Mouse (Mus musculus) erythroblast, embryonic 14.5 days (primary cell): Measurements from ENCODE around the gene Itga9. TPM values are rescaled to one million over a fixed set of nuclear protein-coding genes. Genes with fewer than 3 reads are reported as not detected.

ENCODE experiments used
- H3K27me3 ChIP-seq: 2 replicates; pipeline ENCODE4 v1.6.1; 2012; ENCODE audit warnings: inconsistent platforms; ENCODE audit not compliant: control insufficient read depth
- H3K36me3 ChIP-seq: 2 replicates; pipeline ENCODE4 v1.6.1; 2012; ENCODE audit warnings: mild to moderate bottlenecking, inconsistent platforms; ENCODE audit not compliant: control insufficient read depth
- H3K4me1 ChIP-seq: 2 replicates; pipeline ENCODE4 v1.6.1; 2012; ENCODE audit warnings: inconsistent platforms; ENCODE audit not compliant: control insufficient read depth
- H3K4me3 ChIP-seq: replicated peaks from 2 replicates; pipeline ENCODE3; 2012; ENCODE audit warnings: moderate library complexity, mild to moderate bottlenecking, inconsistent platforms
- H3K9me3 ChIP-seq: 2 replicates; pipeline ENCODE4 v1.6.1; 2012; ENCODE audit warnings: low read length, inconsistent platforms, mixed read lengths; ENCODE audit not compliant: control insufficient read depth
- GATA1 ChIP-seq: IDR thresholded peaks from 2 replicates; pipeline ENCODE4 v1.6.1; 2012; ENCODE audit warnings: low read length, inconsistent platforms, mixed read lengths
- TAL1 ChIP-seq: IDR thresholded peaks from 3 replicates; pipeline ENCODE4 v1.6.1; 2012; ENCODE audit warnings: low read length, inconsistent platforms, mixed read lengths
- polyA plus RNA-seq: library from polyadenylated mRNA; stranded (reverse); fragments of >175 nt; gene quantifications from 2 replicates; pipeline ENCODE4 v1.2.3, GENCODE M21; 2012

The Itga9 gene
- polyA plus RNA-seq, 1 experiment = under 0.01 TPM

DNA sequence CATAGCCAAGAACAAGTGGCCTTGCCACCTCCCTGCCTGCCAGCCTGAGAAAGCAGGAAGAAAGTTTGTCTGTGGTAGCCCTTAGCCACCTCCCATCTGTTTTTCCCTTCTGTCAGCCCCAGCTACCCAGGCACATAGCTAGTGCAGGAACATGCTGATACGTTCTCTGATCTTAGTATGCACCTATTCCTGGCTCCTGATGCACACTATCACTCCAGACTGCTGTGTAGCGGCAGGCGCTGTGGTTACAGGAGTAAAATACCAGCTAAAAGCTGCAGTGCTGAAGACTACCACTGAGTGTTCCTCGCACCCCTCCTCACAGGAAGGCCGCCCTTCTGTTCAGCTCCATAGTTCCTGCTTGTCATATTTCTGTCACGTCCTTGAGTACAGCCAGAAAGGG lies 234.8 kb downstream of the Itga9 start:
- H3K4me3 ChIP-seq = no peak overlapping the region
- H3K27me3 ChIP-seq = no peaks in the 10 kb centered on the region
- no peaks in the 10 kb centered on the region for H3K36me3 ChIP-seq
- no peaks in the 10 kb centered on the region for H3K4me1 ChIP-seq
- TF ChIP-seq GATA1 (no peak), TAL1 (no peak)
- no peaks in the 10 kb centered on the region for H3K9me3 ChIP-seq

- Histone ChIP-seq H3K36me3 (no peaks in the 10 kb centered on the region), H3K9me3 (no peaks in the 10 kb centered on the region), H3K27me3 (no peaks in the 10 kb centered on the region), H3K4me1 (no peaks in the 10 kb centered on the region), H3K4me3 (no peak overlapping the region)
- TF ChIP-seq TAL1 (no peak), GATA1 (no peak)
These were observed 235.5 kb downstream of the Itga9 start for GRCm38 (mm10) chr9:118841907-118842432.

- H3K36me3 ChIP-seq = no peaks in the 10 kb centered on the region
- TF ChIP-seq TAL1 = no peak
- no peak for TF ChIP-seq GATA1
- no peak overlapping the region for H3K4me3 ChIP-seq
- H3K4me1 ChIP-seq = no peaks in the 10 kb centered on the region
- no peaks in the 10 kb centered on the region for H3K9me3 ChIP-seq
- H3K27me3 ChIP-seq = no peaks in the 10 kb centered on the region
These were observed 237.2 kb downstream of the Itga9 start for GRCm38 (mm10) chr9:118843711-118844110.

DNA sequence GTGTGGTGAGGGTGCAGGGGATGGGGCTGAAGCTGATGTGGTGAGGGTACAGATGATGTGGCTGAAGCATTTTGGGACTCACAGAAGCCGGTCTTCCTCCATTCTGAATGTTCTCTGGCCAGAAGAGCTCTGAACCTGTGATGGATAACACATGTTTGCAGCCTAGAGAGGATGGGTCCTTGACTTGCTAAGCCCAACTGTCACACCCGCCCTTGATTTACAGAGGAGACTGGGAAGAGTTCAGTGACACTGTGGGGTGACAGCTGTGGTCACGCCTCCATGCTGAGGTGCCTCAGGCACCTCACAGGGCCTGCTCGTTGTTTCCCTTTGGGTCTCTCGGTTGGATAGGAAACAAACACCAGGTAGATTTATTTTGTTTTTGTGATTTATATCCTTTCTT lies 238.5 kb downstream of the Itga9 start:
- Histone ChIP-seq H3K27me3 (no peaks in the 10 kb centered on the region), H3K9me3 (no peaks in the 10 kb centered on the region), H3K36me3 (no peaks in the 10 kb centered on the region), H3K4me3 (no peak overlapping the region), H3K4me1 (no peaks in the 10 kb centered on the region)
- TF ChIP-seq GATA1 (no peak), TAL1 (no peak)

- no peaks in the 10 kb centered on the region for H3K9me3 ChIP-seq
- no peaks in the 10 kb centered on the region for H3K27me3 ChIP-seq
- no peak overlapping the region for H3K4me3 ChIP-seq
- TF ChIP-seq TAL1 = no peak
- TF ChIP-seq GATA1 = no peak
- no peaks in the 10 kb centered on the region for H3K4me1 ChIP-seq
- H3K36me3 ChIP-seq = no peaks in the 10 kb centered on the region
These were observed 240.3 kb downstream of the Itga9 start for GRCm38 (mm10) chr9:118846766-118847165.

- Histone ChIP-seq H3K4me1 (no peaks in the 10 kb centered on the region), H3K27me3 (no peaks in the 10 kb centered on the region), H3K9me3 (no peaks in the 10 kb centered on the region), H3K36me3 (no peaks in the 10 kb centered on the region), H3K4me3 (no peak overlapping the region)
- no peak for TF ChIP-seq TAL1
- no peak for TF ChIP-seq GATA1
These were observed 250.2 kb downstream of the Itga9 start for GRCm38 (mm10) chr9:118856665-118857064.

DNA sequence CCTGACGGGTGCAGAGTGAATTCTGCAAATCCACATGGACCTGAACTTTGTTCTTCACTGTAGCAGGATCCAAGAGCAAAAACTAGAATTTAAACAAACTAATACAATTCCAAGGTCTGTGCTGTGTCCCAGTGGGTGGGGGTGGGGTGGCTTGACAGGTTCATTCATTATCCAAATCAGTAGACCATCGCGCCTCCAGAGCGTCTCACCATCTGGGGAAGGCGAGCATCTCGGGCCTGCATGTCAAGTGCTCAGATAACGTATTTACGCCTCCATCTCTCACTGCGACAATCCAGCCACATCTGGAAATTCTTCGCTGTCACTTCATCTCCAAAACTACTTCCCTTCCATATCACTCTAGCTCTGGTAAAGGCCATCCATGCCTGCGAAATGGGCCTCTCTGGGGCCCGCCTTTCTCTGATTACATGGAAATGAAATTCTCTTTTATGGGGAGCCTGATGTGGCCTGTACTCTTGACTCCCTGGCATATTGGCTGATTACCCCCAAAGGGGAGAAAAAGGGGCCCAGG lies 254.2 kb downstream of the Itga9 start:
- Histone ChIP-seq H3K4me3 (no peak overlapping the region), H3K36me3 (no peaks in the 10 kb centered on the region), H3K9me3 (no peaks in the 10 kb centered on the region), H3K4me1 (no peaks in the 10 kb centered on the region), H3K27me3 (no peaks in the 10 kb centered on the region)
- TF ChIP-seq TAL1 (no peak), GATA1 (no peak)

GRCm38 (mm10) chr9:118862214-118862613 lies 255.7 kb downstream of the Itga9 start:
- no peak for TF ChIP-seq GATA1
- TF ChIP-seq TAL1 = no peak
- Histone ChIP-seq H3K9me3 (no peaks in the 10 kb centered on the region), H3K4me1 (no peaks in the 10 kb centered on the region), H3K27me3 (no peaks in the 10 kb centered on the region), H3K4me3 (no peak overlapping the region), H3K36me3 (no peaks in the 10 kb centered on the region)

DNA sequence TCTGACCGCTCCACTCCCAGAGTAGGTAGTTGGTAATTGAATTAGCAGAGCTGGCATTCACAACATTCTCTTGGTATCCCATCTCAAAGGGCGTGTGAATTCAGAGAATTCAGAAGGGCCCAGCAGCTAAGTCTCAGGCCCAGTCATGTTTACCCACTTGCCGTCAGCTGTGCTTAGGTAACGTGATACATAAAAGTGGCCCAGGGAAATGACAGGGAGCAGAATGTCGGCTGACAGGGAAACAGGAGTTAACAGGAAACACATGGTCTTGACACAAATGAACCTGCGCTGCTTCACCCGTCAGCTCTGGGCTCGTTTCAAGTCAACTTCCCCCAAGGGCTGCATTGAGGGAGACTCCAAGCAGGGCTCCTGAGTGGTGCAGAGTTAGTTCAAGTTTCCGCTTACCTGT lies 256.4 kb downstream of the Itga9 start:
- no peak for TF ChIP-seq TAL1
- TF ChIP-seq GATA1 = no peak
- H3K27me3 ChIP-seq = no peaks in the 10 kb centered on the region
- no peaks in the 10 kb centered on the region for H3K9me3 ChIP-seq
- no peak overlapping the region for H3K4me3 ChIP-seq
- H3K36me3 ChIP-seq = no peaks in the 10 kb centered on the region
- H3K4me1 ChIP-seq = no peaks in the 10 kb centered on the region

GRCm38 (mm10) chr9:118863528-118863927 lies 257.0 kb downstream of the Itga9 start:
- no peak for TF ChIP-seq GATA1
- TF ChIP-seq TAL1 = no peak
- Histone ChIP-seq H3K4me3 (no peak overlapping the region), H3K27me3 (no peaks in the 10 kb centered on the region), H3K4me1 (no peaks in the 10 kb centered on the region), H3K9me3 (no peaks in the 10 kb centered on the region), H3K36me3 (no peaks in the 10 kb centered on the region)
